Mouse (Mus musculus) liver, embryonic 14 days (tissue): ENCODE data around the gene Ankef1. TPM values are rescaled to one million over a fixed set of nuclear protein-coding genes. Genes with fewer than 3 reads are reported as not detected.

Experiments used
- polyA plus RNA-seq: library from polyadenylated mRNA; depleted of rRNA; stranded (reverse); fragments of >200 nt; gene quantifications from 2 replicates; pipeline ENCODE4 v1.2.3, GENCODE M21; 2012; rRNA removed

The Ankef1 gene
- 0.02 TPM in 1 of 2 replicates, not detected in the other for polyA plus RNA-seq

DNA sequence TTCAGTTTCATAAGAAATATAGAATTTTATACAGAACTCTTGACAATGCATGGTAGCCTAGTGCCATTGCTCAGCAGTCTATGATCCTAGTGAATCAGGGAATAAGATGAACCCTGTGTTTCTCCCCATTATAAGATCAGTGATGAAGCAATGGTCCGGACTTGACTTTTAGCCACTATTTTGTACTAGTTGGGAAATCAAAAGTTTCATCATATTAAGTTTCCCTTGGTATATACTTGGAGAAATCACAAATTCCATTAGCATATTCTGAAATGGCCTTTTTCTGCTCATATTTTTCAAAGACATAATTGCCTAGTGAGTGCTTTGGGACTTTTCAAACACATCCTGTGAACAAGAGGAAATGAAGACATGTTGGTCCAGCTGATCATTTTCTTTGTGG, at the start of gene Ankef1:
TSS of gene Ankef1 (plus strand) at position 260 of the 400 bp plus-strand sequence.

Other genes with a start within 250 kb of the Ankef1 start
- gene Pak7, start 113.9 kb upstream of the Ankef1 start, polyA plus RNA-seq: under 0.01 and 0.01 TPM in 2 replicates
- 0.03 and 0.11 TPM in 2 replicates for gene Snap25, start 211.5 kb downstream of the Ankef1 start, polyA plus RNA-seq